Mouse (Mus musculus): Measurements from ENCODE around the gene Tmem51. TPM values are rescaled to one million over a fixed set of nuclear protein-coding genes. Genes with fewer than 3 reads are reported as not detected.

The Tmem51 gene
- polyA plus RNA-seq, 1 experiment, result 9.6 TPM

DNA sequence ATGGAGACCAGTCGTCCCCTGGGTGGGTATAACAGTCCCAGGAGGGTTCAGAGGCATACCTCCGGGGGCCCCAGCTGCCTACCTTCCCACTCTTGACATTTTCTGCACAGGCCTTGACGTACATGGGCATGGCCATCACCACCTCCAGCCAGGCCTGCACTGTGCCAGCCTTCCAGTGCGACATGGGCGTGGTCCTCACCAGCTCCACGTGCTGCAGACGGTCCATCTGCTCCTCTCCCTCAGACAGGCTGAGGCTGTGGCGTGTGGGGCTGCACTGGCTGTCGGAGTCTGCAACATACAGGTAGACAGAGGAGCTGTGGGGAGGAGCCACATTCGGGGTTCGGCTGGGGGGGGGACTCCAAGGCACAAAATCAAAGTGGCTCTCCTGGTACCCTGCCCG lies 33.9 kb upstream of the Tmem51 start:
- DNase-seq, result no peak
- H3K27ac ChIP-seq (ENCODE audit: control insufficient read depth, insufficient read depth, low read length), result no peak overlapping the region
- no peak overlapping the region for H3K4me3 ChIP-seq (ENCODE audit: control insufficient read depth, insufficient read depth, low read length)
- H3K27me3 ChIP-seq (ENCODE audit: control insufficient read depth, insufficient read depth, low read length), result no peaks in the 10 kb centered on the region
- no peaks in the 10 kb centered on the region for H3K36me3 ChIP-seq (ENCODE audit: control insufficient read depth, insufficient read depth, low read length)
- WGBS, result 90% methylated on average over 12 of the region's 12 CpGs
- TF ChIP-seq POLR2A (IDR thresholded peaks at IDR 0.05; ENCODE audit: control insufficient read depth, extremely low read depth, insufficient read depth, low read length, poor library complexity) (no peak), CTCF (IDR thresholded peaks at IDR 0.05; ENCODE audit: borderline replicate concordance, control insufficient read depth, extremely low read depth, insufficient read depth, low read length, poor library complexity) (no peak)
- H3K4me1 ChIP-seq (replicated peaks; ENCODE audit: control insufficient read depth, insufficient read depth, low read length), result no peaks in the 10 kb centered on the region

GRCm38 (mm10) chr4:142113306-142113705 lies 29.2 kb upstream of the Tmem51 start:
- H3K27me3 ChIP-seq (ENCODE audit: control insufficient read depth, insufficient read depth, low read length), result no peaks in the 10 kb centered on the region
- peak; percentile 30 for DNase-seq
- TF ChIP-seq POLR2A (IDR thresholded peaks at IDR 0.05; ENCODE audit: control insufficient read depth, extremely low read depth, insufficient read depth, low read length, poor library complexity), result no peak
- TF ChIP-seq CTCF (IDR thresholded peaks at IDR 0.05; ENCODE audit: borderline replicate concordance, control insufficient read depth, extremely low read depth, insufficient read depth, low read length, poor library complexity), result no peak
- 35% methylated on average over 8 of the region's 8 CpGs for WGBS
- H3K4me3 ChIP-seq (ENCODE audit: control insufficient read depth, insufficient read depth, low read length), result no peak overlapping the region
- no peaks in the 10 kb centered on the region for H3K36me3 ChIP-seq (ENCODE audit: control insufficient read depth, insufficient read depth, low read length)
- no peak overlapping the region; the same call in 1 of the 2 replicates for H3K27ac ChIP-seq (ENCODE audit: control insufficient read depth, insufficient read depth, low read length)
- no peaks in the 10 kb centered on the region for H3K4me1 ChIP-seq (replicated peaks; ENCODE audit: control insufficient read depth, insufficient read depth, low read length)

GRCm38 (mm10) chr4:142103081-142103671 lies 19.1 kb upstream of the Tmem51 start:
- no peaks in the 10 kb centered on the region for H3K4me1 ChIP-seq (replicated peaks; ENCODE audit: control insufficient read depth, insufficient read depth, low read length)
- TF ChIP-seq POLR2A (IDR thresholded peaks at IDR 0.05; ENCODE audit: control insufficient read depth, extremely low read depth, insufficient read depth, low read length, poor library complexity) (no peak), CTCF (IDR thresholded peaks at IDR 0.05; ENCODE audit: borderline replicate concordance, control insufficient read depth, extremely low read depth, insufficient read depth, low read length, poor library complexity) (no peak)
- WGBS, result 36% methylated on average over 12 of the region's 12 CpGs
- no peaks in the 10 kb centered on the region for H3K36me3 ChIP-seq (ENCODE audit: control insufficient read depth, insufficient read depth, low read length)
- no peak overlapping the region for H3K27ac ChIP-seq (ENCODE audit: control insufficient read depth, insufficient read depth, low read length)
- no peaks in the 10 kb centered on the region for H3K27me3 ChIP-seq (ENCODE audit: control insufficient read depth, insufficient read depth, low read length)
- no peak for DNase-seq
- no peak overlapping the region for H3K4me3 ChIP-seq (ENCODE audit: control insufficient read depth, insufficient read depth, low read length)

- no peaks in the 10 kb centered on the region for H3K4me1 ChIP-seq (replicated peaks; ENCODE audit: control insufficient read depth, insufficient read depth, low read length)
- WGBS, result 12% methylated on average over 8 of the region's 8 CpGs
- H3K4me3 ChIP-seq (ENCODE audit: control insufficient read depth, insufficient read depth, low read length), result no peak overlapping the region
- no peaks in the 10 kb centered on the region for H3K36me3 ChIP-seq (ENCODE audit: control insufficient read depth, insufficient read depth, low read length)
- no peaks in the 10 kb centered on the region for H3K27me3 ChIP-seq (ENCODE audit: control insufficient read depth, insufficient read depth, low read length)
- 0 out of 2 replicates have a peak, but pooled peaks have one; percentile 36 for TF ChIP-seq CTCF (IDR thresholded peaks at IDR 0.05; ENCODE audit: borderline replicate concordance, control insufficient read depth, extremely low read depth, insufficient read depth, low read length, poor library complexity)
- no peak for TF ChIP-seq POLR2A (IDR thresholded peaks at IDR 0.05; ENCODE audit: control insufficient read depth, extremely low read depth, insufficient read depth, low read length, poor library complexity)
- DNase-seq, result peak; percentile 48
- no peak overlapping the region for H3K27ac ChIP-seq (ENCODE audit: control insufficient read depth, insufficient read depth, low read length)
Measured at GRCm38 (mm10) chr4:142098303-142098702, 14.2 kb upstream of the Tmem51 start.

- WGBS, result 10% methylated on average over 5 of the region's 5 CpGs
- TF ChIP-seq CTCF (IDR thresholded peaks at IDR 0.05; ENCODE audit: borderline replicate concordance, control insufficient read depth, extremely low read depth, insufficient read depth, low read length, poor library complexity), result no peak
- no peak for TF ChIP-seq POLR2A (IDR thresholded peaks at IDR 0.05; ENCODE audit: control insufficient read depth, extremely low read depth, insufficient read depth, low read length, poor library complexity)
- Histone ChIP-seq H3K4me3 (ENCODE audit: control insufficient read depth, insufficient read depth, low read length) (no peak overlapping the region), H3K4me1 (replicated peaks; ENCODE audit: control insufficient read depth, insufficient read depth, low read length) (no peaks in the 10 kb centered on the region), H3K27me3 (ENCODE audit: control insufficient read depth, insufficient read depth, low read length) (no peaks in the 10 kb centered on the region), H3K27ac (ENCODE audit: control insufficient read depth, insufficient read depth, low read length) (no peak overlapping the region), H3K36me3 (ENCODE audit: control insufficient read depth, insufficient read depth, low read length) (no peaks in the 10 kb centered on the region)
- DNase-seq, result no peak
Measured at GRCm38 (mm10) chr4:142097871-142098270, 13.8 kb upstream of the Tmem51 start.

GRCm38 (mm10) chr4:142095513-142096241 lies 11.6 kb upstream of the Tmem51 start:
- H3K4me1 ChIP-seq (replicated peaks; ENCODE audit: control insufficient read depth, insufficient read depth, low read length), result no peaks in the 10 kb centered on the region
- H3K27me3 ChIP-seq (ENCODE audit: control insufficient read depth, insufficient read depth, low read length), result no peaks in the 10 kb centered on the region
- no peak overlapping the region for H3K4me3 ChIP-seq (ENCODE audit: control insufficient read depth, insufficient read depth, low read length)
- no peak overlapping the region for H3K27ac ChIP-seq (ENCODE audit: control insufficient read depth, insufficient read depth, low read length)
- DNase-seq, result no peak
- H3K36me3 ChIP-seq (ENCODE audit: control insufficient read depth, insufficient read depth, low read length), result no peaks in the 10 kb centered on the region
- TF ChIP-seq POLR2A (IDR thresholded peaks at IDR 0.05; ENCODE audit: control insufficient read depth, extremely low read depth, insufficient read depth, low read length, poor library complexity) (no peak), CTCF (IDR thresholded peaks at IDR 0.05; ENCODE audit: borderline replicate concordance, control insufficient read depth, extremely low read depth, insufficient read depth, low read length, poor library complexity) (no peak)
- WGBS, result 78% methylated on average over 15 of the region's 15 CpGs

All from thymus, adult 2 months (tissue).